Mouse (Mus musculus) megakaryocyte, embryonic 14.5 days (primary cell): ENCODE results near the gene Scand1.

Source experiments
- FLI1 ChIP-seq: IDR thresholded peaks from 2 replicates; pipeline ENCODE4 v1.6.1; 2012; ENCODE audit warnings: low read length, inconsistent platforms, mixed read lengths
- GATA1 ChIP-seq: IDR thresholded peaks from 3 replicates; pipeline ENCODE4 v1.6.1; 2012; ENCODE audit warnings: mixed read lengths, low read length, inconsistent platforms, borderline replicate concordance

- TF ChIP-seq GATA1 (no peak), FLI1 (no peak)
Observed at GRCm38 (mm10) chr2:156324116-156324588, 11.6 kb upstream of the Scand1 start.
